In genomic region chr7:71962851-71963250, GRCm38 (mm10) we compare ENCODE assay signal across 26 mouse cellular contexts.
A peak's percentile ranks its signal among the peaks of the same experiment; 100 is the strongest.
DNase-seq lines count a peak whose midpoint lies in the region; ATAC-seq and TF ChIP-seq lines count a peak whose summit lies in the region.
"Had no signal": no experiment of that assay in that cellular context is flagged by ENCODE, and none has a peak within 500 bp of the region (broad histone marks: within the 10 kb centered on the region; RNA-seq: fewer than 3 reads in every experiment).

No protein-coding gene starts in this region.

- DNase-seq in adrenal gland, postnatal 14 days: peak; percentile 8
- no peak for DNase-seq in adrenal gland, postnatal 36 days
- DNase-seq in liver, adult 2 months (ENCODE audit: extremely low read depth, low read depth, low spot score): peak; percentile 67
- no peak for DNase-seq in liver, postnatal 0 days
- DNase-seq in NIH3T3 (ENCODE audit: low read depth): peak; percentile 12
- no peak for DNase-seq in forebrain, postnatal 0 days
- DNase-seq: B cell, adult 2 months; cerebellum, adult 11-12 months; cerebellum, adult 8-10 months; cerebellum, postnatal 10 days; cerebellum, postnatal 36 days; embryo, embryonic 11 days; gastrocnemius, postnatal 36 days had no signal

- no peaks in the 10 kb centered on the region for H3K27me3 ChIP-seq in liver, adult 2 months (ENCODE audit: control insufficient read depth, insufficient read depth, low read length)
- no peaks in the 10 kb centered on the region for H3K27me3 ChIP-seq in liver, postnatal 0 days (ENCODE audit: insufficient read depth, low read length)
- no peaks in the 10 kb centered on the region for H3K27me3 ChIP-seq in forebrain, postnatal 0 days (ENCODE audit: insufficient read depth, low read length)
- H3K27me3 ChIP-seq: CH12.LX; embryonic facial prominence, embryonic 13.5 days; forebrain, embryonic 13.5 days; hindbrain, embryonic 12.5 days; hindbrain, embryonic 15.5 days had no signal

- no peaks in the 10 kb centered on the region for H3K36me3 ChIP-seq in liver, adult 2 months (ENCODE audit: control insufficient read depth, insufficient read depth, low read length)
- H3K36me3 ChIP-seq in liver, postnatal 0 days (replicated peaks; ENCODE audit: insufficient read depth, low read length): no peaks in the 10 kb centered on the region
- no peaks in the 10 kb centered on the region for H3K36me3 ChIP-seq in forebrain, postnatal 0 days (ENCODE audit: insufficient read depth)
- H3K36me3 ChIP-seq: embryonic facial prominence, embryonic 10.5 days; embryonic facial prominence, embryonic 13.5 days; forebrain, embryonic 10.5 days; G1E; hindbrain, embryonic 12.5 days; hindbrain, embryonic 15.5 days had no signal

- 52% methylated on average over 3 of the region's 3 CpGs for WGBS in liver, adult 2 months
- WGBS in liver, postnatal 0 days (ENCODE audit: insufficient replicate concordance): 67% methylated on average over 3 of the region's 3 CpGs
- WGBS in forebrain, postnatal 0 days: 91% methylated on average over 3 of the region's 3 CpGs

- peaks cover 2% of the 10 kb centered on the region; the same call in 1 of the 2 replicates for H3K4me1 ChIP-seq in liver, adult 2 months (ENCODE audit: control insufficient read depth, insufficient read depth, low read length)
- H3K4me1 ChIP-seq in liver, postnatal 0 days (ENCODE audit: insufficient read depth): no peaks in the 10 kb centered on the region; the same call in 1 of the 2 replicates
- H3K4me1 ChIP-seq in forebrain, postnatal 0 days (ENCODE audit: insufficient read depth): peaks cover 7% of the 10 kb centered on the region

- no peak for TF ChIP-seq POLR2A in liver, adult 2 months (IDR thresholded peaks at IDR 0.05; ENCODE audit: extremely low read depth, insufficient read depth, low read length)

- H3K4me2 ChIP-seq in liver, postnatal 0 days (ENCODE audit: low read depth, low read length): no peak overlapping the region
- H3K4me2 ChIP-seq in forebrain, postnatal 0 days (ENCODE audit: low read depth): no peak overlapping the region
- H3K4me2 ChIP-seq: embryonic facial prominence, embryonic 13.5 days; forebrain, embryonic 13.5 days; heart, embryonic 11.5 days; hindbrain, embryonic 12.5 days; hindbrain, embryonic 15.5 days had no signal

- ATAC-seq in liver, postnatal 0 days: no peak
- no peak for ATAC-seq in forebrain, postnatal 0 days
- ATAC-seq: forebrain, embryonic 13.5 days; forebrain, embryonic 16.5 days; intestine, postnatal 0 days had no signal

- H3K27ac ChIP-seq in liver, adult 2 months (replicated peaks; ENCODE audit: insufficient read depth, low read depth, low read length): no peak overlapping the region
- no peak overlapping the region for H3K27ac ChIP-seq in liver, postnatal 0 days (ENCODE audit: low read depth)
- H3K27ac ChIP-seq in forebrain, postnatal 0 days (ENCODE audit: low read depth, low read length): no peak overlapping the region
- H3K27ac ChIP-seq: embryonic facial prominence, embryonic 10.5 days; embryonic facial prominence, embryonic 13.5 days; forebrain, embryonic 10.5 days; forebrain, embryonic 13.5 days; heart, adult 2 months; hindbrain, embryonic 12.5 days; hindbrain, embryonic 15.5 days had no signal

- no peak for TF ChIP-seq CTCF in liver, adult 2 months (IDR thresholded peaks at IDR 0.05; ENCODE audit: low read depth, low read length)
- no peak for TF ChIP-seq CTCF in liver, postnatal 0 days (IDR thresholded peaks at IDR 0.05; ENCODE audit: low read depth)
- TF ChIP-seq CTCF in forebrain, postnatal 0 days (IDR thresholded peaks at IDR 0.05; ENCODE audit: low read depth): no peak

- no peak overlapping the region for H3K9ac ChIP-seq in liver, adult 2 months (ENCODE audit: low read depth, low read length)
- no peak overlapping the region for H3K9ac ChIP-seq in liver, postnatal 0 days (replicated peaks)
- no peak overlapping the region for H3K9ac ChIP-seq in forebrain, postnatal 0 days
- H3K9ac ChIP-seq: embryonic facial prominence, embryonic 13.5 days; forebrain, embryonic 13.5 days; hindbrain, embryonic 12.5 days; hindbrain, embryonic 15.5 days had no signal

- no peaks in the 10 kb centered on the region for H3K9me3 ChIP-seq in liver, postnatal 0 days (ENCODE audit: low read length)
- H3K9me3 ChIP-seq in forebrain, postnatal 0 days (ENCODE audit: low read length): no peaks in the 10 kb centered on the region
- H3K9me3 ChIP-seq: embryonic facial prominence, embryonic 10.5 days; embryonic facial prominence, embryonic 13.5 days; forebrain, embryonic 10.5 days; forebrain, embryonic 13.5 days; hindbrain, embryonic 12.5 days; hindbrain, embryonic 15.5 days had no signal

- TF ChIP-seq EP300 in liver, postnatal 0 days (IDR thresholded peaks at IDR 0.05; ENCODE audit: low read depth): no peak

- no peak overlapping the region for H3K4me3 ChIP-seq in liver, adult 2 months (ENCODE audit: insufficient read depth, low read depth, low read length)
- H3K4me3 ChIP-seq in liver, postnatal 0 days (ENCODE audit: low read depth, low read length): no peak overlapping the region
- no peak overlapping the region for H3K4me3 ChIP-seq in forebrain, postnatal 0 days (ENCODE audit: low read depth, low read length)
- H3K4me3 ChIP-seq: embryonic facial prominence, embryonic 10.5 days; embryonic facial prominence, embryonic 13.5 days; erythroblast, embryonic 14.5 days; forebrain, embryonic 10.5 days; forebrain, embryonic 13.5 days; heart, adult 2 months; hindbrain, embryonic 12.5 days; hindbrain, embryonic 15.5 days had no signal

- no peaks in the 10 kb centered on the region for H3K79me2 ChIP-seq in liver, adult 2 months (ENCODE audit: control insufficient read depth, insufficient read depth, low read length)

Comparison
In these comparisons a context has a peak if more than half of its experiments do, and no peak if none do; other contexts are left out.
1. DNase-seq: peak in adrenal gland, postnatal 14 days (single experiment), liver, adult 2 months (single experiment) and NIH3T3 (single experiment); none in adrenal gland, postnatal 36 days (0 of 2), liver, postnatal 0 days (single experiment) and forebrain, postnatal 0 days (single experiment).